17 mouse cellular contexts compared by ENCODE assay signal in genomic region chr1:131447333-131447732, GRCm38 (mm10).
A peak's percentile ranks its signal among the peaks of the same experiment; 100 is the strongest.
DNase-seq lines count a peak whose midpoint lies in the region; ATAC-seq and TF ChIP-seq lines count a peak whose summit lies in the region.
"Had no signal": no experiment of that assay in that cellular context is flagged by ENCODE, and none has a peak within 500 bp of the region (broad histone marks: within the 10 kb centered on the region; RNA-seq: fewer than 3 reads in every experiment).

No protein-coding gene starts in this region.

- no peaks in the 10 kb centered on the region for H3K9me3 ChIP-seq in intestine, embryonic 15.5 days
- H3K9me3 ChIP-seq in intestine, postnatal 0 days (ENCODE audit: control insufficient read depth): no peaks in the 10 kb centered on the region
- H3K9me3 ChIP-seq in midbrain, embryonic 16.5 days (replicated peaks; ENCODE audit: control insufficient read depth, low read length, poor library complexity, severe bottlenecking): no peaks in the 10 kb centered on the region
- H3K9me3 ChIP-seq: forebrain, embryonic 10.5 days; hindbrain, embryonic 12.5 days; limb, embryonic 13.5 days had no signal

- ATAC-seq in intestine, embryonic 15.5 days: peak; percentile 58; the same call in 1 of the 2 replicates
- ATAC-seq in intestine, postnatal 0 days: no peak
- peak; percentile 99 for ATAC-seq in megakaryocyte-erythroid progenitor cell, adult 5-6 weeks (replicated peaks; ENCODE audit: low FRiP score, low TSS enrichment, poor library complexity, severe bottlenecking)
- ATAC-seq in megakaryocyte, adult 5-6 weeks (ENCODE audit: poor library complexity, severe bottlenecking): no peak
- no peak for ATAC-seq in midbrain, embryonic 16.5 days

- no peaks in the 10 kb centered on the region for H3K4me1 ChIP-seq in intestine, embryonic 15.5 days (replicated peaks)
- no peaks in the 10 kb centered on the region for H3K4me1 ChIP-seq in intestine, postnatal 0 days (replicated peaks; ENCODE audit: control insufficient read depth, insufficient read depth, low read length)
- H3K4me1 ChIP-seq in midbrain, embryonic 16.5 days (ENCODE audit: control insufficient read depth, insufficient read depth, low read length): peaks cover 2% of the 10 kb centered on the region; the same call in 1 of the 2 replicates
- H3K4me1 ChIP-seq: forebrain, embryonic 10.5 days; hindbrain, embryonic 12.5 days had no signal

- no peak overlapping the region for H3K4me2 ChIP-seq in intestine, embryonic 15.5 days (replicated peaks)
- no peak overlapping the region for H3K4me2 ChIP-seq in intestine, postnatal 0 days (replicated peaks; ENCODE audit: low read depth)
- H3K4me2 ChIP-seq in midbrain, embryonic 16.5 days (ENCODE audit: low read length): no peak overlapping the region
- H3K4me2 ChIP-seq: hindbrain, embryonic 12.5 days; limb, embryonic 13.5 days had no signal

- H3K4me3 ChIP-seq in intestine, embryonic 15.5 days (replicated peaks): no peak overlapping the region
- H3K4me3 ChIP-seq in intestine, postnatal 0 days (ENCODE audit: low read depth, low read length): no peak overlapping the region
- no peak overlapping the region for H3K4me3 ChIP-seq in midbrain, embryonic 16.5 days (ENCODE audit: low read depth, low read length)
- H3K4me3 ChIP-seq: forebrain, embryonic 10.5 days; hindbrain, embryonic 12.5 days; left cerebral cortex, adult 2 months; limb, embryonic 13.5 days had no signal

- no peaks in the 10 kb centered on the region for H3K27me3 ChIP-seq in intestine, embryonic 15.5 days (replicated peaks)
- H3K27me3 ChIP-seq in intestine, postnatal 0 days (replicated peaks; ENCODE audit: control insufficient read depth, insufficient read depth, low read length): no peaks in the 10 kb centered on the region
- H3K27me3 ChIP-seq in midbrain, embryonic 16.5 days (ENCODE audit: control insufficient read depth, insufficient read depth, low read depth, low read length): no peaks in the 10 kb centered on the region
- H3K27me3 ChIP-seq: hindbrain, embryonic 12.5 days; limb, embryonic 13.5 days had no signal

- 91% methylated on average over 3 of the region's 3 CpGs for WGBS in intestine, embryonic 15.5 days
- 81% methylated on average over 3 of the region's 3 CpGs for WGBS in intestine, postnatal 0 days
- WGBS in midbrain, embryonic 16.5 days: 97% methylated on average over 3 of the region's 3 CpGs

- H3K9ac ChIP-seq in intestine, embryonic 15.5 days: no peak overlapping the region
- H3K9ac ChIP-seq in intestine, postnatal 0 days (ENCODE audit: low read depth, low read length): no peak overlapping the region
- no peak overlapping the region for H3K9ac ChIP-seq in midbrain, embryonic 16.5 days (ENCODE audit: low read depth, low read length)
- H3K9ac ChIP-seq: hindbrain, embryonic 12.5 days; limb, embryonic 13.5 days had no signal

- DNase-seq in c-Kit-negative CD71-positive TER-119-positive erythroid progenitor cells, embryonic 14.5 days (ENCODE audit: low read depth, low spot score): peak; percentile 79
- peak; percentile 85 for DNase-seq in liver
- DNase-seq in thymus, adult 18-20 months: no peak
- DNase-seq: adrenal gland, postnatal 10 days; B cell, adult 2 months; cerebellum, adult 11-12 months; kidney, adult 18-20 months; lung, postnatal 4 days had no signal

- no peak overlapping the region for H3K27ac ChIP-seq in intestine, embryonic 15.5 days
- no peak overlapping the region for H3K27ac ChIP-seq in intestine, postnatal 0 days (ENCODE audit: low read depth, low read length)
- no peak overlapping the region for H3K27ac ChIP-seq in midbrain, embryonic 16.5 days (ENCODE audit: low read length)
- H3K27ac ChIP-seq: forebrain, embryonic 10.5 days; hindbrain, embryonic 12.5 days; left cerebral cortex, adult 2 months; limb, embryonic 13.5 days had no signal

- TF ChIP-seq CTCF in intestine, postnatal 0 days (IDR thresholded peaks at IDR 0.05; ENCODE audit: low read depth): no peak

- no peaks in the 10 kb centered on the region for H3K36me3 ChIP-seq in intestine, embryonic 15.5 days
- H3K36me3 ChIP-seq in intestine, postnatal 0 days (ENCODE audit: control insufficient read depth, insufficient read depth): no peaks in the 10 kb centered on the region
- H3K36me3 ChIP-seq in midbrain, embryonic 16.5 days (ENCODE audit: control insufficient read depth, insufficient read depth, low read length): no peaks in the 10 kb centered on the region
- H3K36me3 ChIP-seq: hindbrain, embryonic 12.5 days had no signal

Comparison
In these comparisons a context has a peak if more than half of its experiments do, and no peak if none do; other contexts are left out.
1. ATAC-seq: peak in intestine, embryonic 15.5 days (single experiment) and megakaryocyte-erythroid progenitor cell, adult 5-6 weeks (single experiment); none in intestine, postnatal 0 days (single experiment), megakaryocyte, adult 5-6 weeks (single experiment) and midbrain, embryonic 16.5 days (single experiment).
2. DNase-seq: peak in c-Kit-negative CD71-positive TER-119-positive erythroid progenitor cells, embryonic 14.5 days (single experiment) and liver (single experiment); none in thymus, adult 18-20 months (0 of 2).